12 mouse cellular contexts compared by ENCODE assay signal in genomic region chr13:28692587-28692986, GRCm38 (mm10).
DNase-seq lines count a peak whose midpoint lies in the region; ATAC-seq lines count a peak whose summit lies in the region.
"Had no signal": no experiment of that assay in that cellular context is flagged by ENCODE, and none has a peak within 500 bp of the region (broad histone marks: within the 10 kb centered on the region; RNA-seq: fewer than 3 reads in every experiment).

No protein-coding gene starts in this region.

- DNase-seq in embryo, embryonic 10 days (ENCODE audit: low spot score): peak; percentile 27
- no peak for DNase-seq in embryo, embryonic 10.5 days (ENCODE audit: low spot score)
- peak; percentile 20 to 46 for DNase-seq in left cerebral cortex, postnatal 14 days (ENCODE audit: low spot score in 2 of 2)
- DNase-seq in left cerebral cortex, postnatal 4 days: no peak
- peak; percentile 24 to 25 for DNase-seq in right cerebral cortex, adult 2 months (ENCODE audit: low spot score in 2 of 2)
- DNase-seq in right cerebral cortex, postnatal 4 days: no peak
- no peak for DNase-seq in adrenal gland, postnatal 25 days
- DNase-seq: cerebellum, postnatal 10 days; kidney, adult 9 months had no signal

- WGBS in limb, embryonic 12.5 days: 54% methylated on average over 5 of the region's 5 CpGs

- no peak for ATAC-seq in limb, embryonic 12.5 days (ENCODE audit: insufficient number of reproducible peaks, insufficient read depth, low FRiP score, low TSS enrichment, low read depth)

- H3K9me3 ChIP-seq in limb, embryonic 12.5 days: no peaks in the 10 kb centered on the region
- H3K9me3 ChIP-seq: heart, embryonic 10.5 days had no signal

- intact Hi-C loops in left cerebral cortex, postnatal 14 days (cut with DNase I): no loop called here
- intact Hi-C loops in left cerebral cortex, postnatal 4 days (cut with DNase I): no loop called here

- no peak overlapping the region for H3K4me3 ChIP-seq in limb, embryonic 12.5 days (replicated peaks)
- H3K4me3 ChIP-seq: heart, embryonic 10.5 days had no signal

- H3K27ac ChIP-seq in limb, embryonic 12.5 days: peak overlapping the region; percentile 60
- H3K27ac ChIP-seq: heart, embryonic 10.5 days; hindbrain, embryonic 14.5 days had no signal

- H3K9ac ChIP-seq in limb, embryonic 12.5 days (replicated peaks): no peak overlapping the region
- H3K9ac ChIP-seq: hindbrain, embryonic 14.5 days had no signal

- H3K4me2 ChIP-seq in limb, embryonic 12.5 days: no peak overlapping the region
- H3K4me2 ChIP-seq: hindbrain, embryonic 14.5 days had no signal

- H3K27me3 ChIP-seq in limb, embryonic 12.5 days: no peaks in the 10 kb centered on the region

- peaks cover 81% of the 10 kb centered on the region for H3K4me1 ChIP-seq in limb, embryonic 12.5 days (replicated peaks)

- 0 out of 2 replicates have a peak, but pooled peaks cover under 1% of the 10 kb centered on the region for H3K36me3 ChIP-seq in limb, embryonic 12.5 days
- H3K36me3 ChIP-seq: heart, embryonic 10.5 days had no signal

Comparison
In these comparisons a context has a peak if more than half of its experiments do, and no peak if none do; other contexts are left out.
1. DNase-seq: peak in embryo, embryonic 10 days (single experiment), left cerebral cortex, postnatal 14 days (2 of 2) and right cerebral cortex, adult 2 months (2 of 2); none in embryo, embryonic 10.5 days (single experiment), left cerebral cortex, postnatal 4 days (single experiment), right cerebral cortex, postnatal 4 days (single experiment) and adrenal gland, postnatal 25 days (single experiment).